Mouse (Mus musculus): ENCODE measurements around the gene Ntn1.

Gene Ntn1

GRCm38 (mm10) chr11:68197471-68197870, 203.2 kb downstream of the Ntn1 start:
- no peak for DNase-seq (ENCODE audit: extremely low spot score, low read depth, low spot score)

GRCm38 (mm10) chr11:68196566-68196965, 204.1 kb downstream of the Ntn1 start:
- no peak for DNase-seq (ENCODE audit: extremely low spot score, low read depth, low spot score)

DNA sequence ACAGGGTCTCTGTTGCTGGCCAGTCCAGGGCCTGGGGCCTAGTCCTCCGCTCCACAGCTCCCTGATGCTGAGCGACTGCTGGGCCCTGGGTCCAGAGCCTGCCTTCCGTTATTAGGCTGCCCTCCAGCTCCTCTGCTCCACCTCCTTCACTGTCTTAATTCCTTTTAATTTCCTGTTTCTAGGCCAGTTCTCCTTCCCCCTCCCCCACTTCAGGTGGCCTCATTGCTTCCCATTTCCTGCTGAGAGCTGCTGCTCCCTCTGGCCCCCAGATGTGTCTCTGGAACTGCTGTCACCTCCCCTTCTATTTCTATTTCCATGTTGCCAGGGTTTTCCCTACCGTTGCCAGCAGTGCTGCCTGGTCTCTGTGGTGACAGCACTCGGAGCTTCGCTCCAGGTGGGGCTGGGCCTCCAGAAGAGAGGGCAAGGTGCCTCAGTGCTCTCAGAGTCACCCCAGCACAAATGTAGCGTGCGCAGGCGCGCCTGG, 204.9 kb downstream of the Ntn1 start:
- DNase-seq (ENCODE audit: extremely low spot score, low read depth, low spot score) = no peak

DNA sequence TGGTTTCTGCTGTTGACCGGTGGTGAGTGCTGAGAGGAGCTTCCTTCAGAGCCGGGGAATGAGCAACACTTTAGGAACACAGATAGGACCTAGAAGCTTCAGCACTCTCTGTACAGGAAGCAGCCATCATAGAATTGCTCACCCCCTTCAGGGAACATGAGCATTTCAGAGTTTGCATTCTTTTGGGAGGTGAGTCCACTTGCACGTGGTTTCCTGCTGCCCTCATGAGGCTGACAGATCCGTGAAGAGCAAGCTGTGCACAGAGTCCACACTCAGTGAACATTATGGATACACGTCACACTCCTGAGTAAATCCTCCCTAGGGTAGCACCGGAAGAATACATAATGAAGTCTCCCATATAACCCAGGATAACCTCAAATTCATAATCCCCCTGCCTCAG, 205.5 kb downstream of the Ntn1 start:
- no peak for DNase-seq (ENCODE audit: extremely low spot score, low read depth, low spot score)

- no peak for DNase-seq (ENCODE audit: extremely low spot score, low read depth, low spot score)
Measured at GRCm38 (mm10) chr11:68190849-68191248, 209.8 kb downstream of the Ntn1 start.

DNA sequence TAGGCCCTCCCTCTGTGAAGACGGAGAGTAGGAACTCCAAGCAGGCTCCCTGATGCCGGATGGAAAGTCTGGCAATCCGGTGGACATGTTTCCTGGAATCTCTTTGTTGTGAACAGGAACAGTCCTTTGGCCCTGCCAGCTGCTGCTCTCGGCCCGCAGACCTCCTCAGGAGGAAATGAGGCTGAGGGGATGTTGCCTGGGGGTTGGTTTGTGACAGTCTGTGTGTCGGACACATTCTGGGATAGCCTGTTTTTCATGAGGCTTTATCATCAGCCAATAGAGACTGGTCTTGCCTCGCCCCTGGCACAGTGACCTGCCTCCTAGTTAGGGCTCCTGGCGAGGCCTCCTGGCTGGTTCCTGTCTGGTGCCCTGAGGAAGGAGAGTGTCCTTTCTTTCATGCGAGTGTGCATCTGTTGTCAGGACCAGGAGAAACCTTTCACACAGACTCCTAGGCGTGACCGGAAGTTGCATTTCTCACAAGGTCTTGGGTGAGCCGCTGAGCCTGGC, 211.9 kb downstream of the Ntn1 start:
- DNase-seq (ENCODE audit: extremely low spot score, low read depth, low spot score) = no peak

DNA sequence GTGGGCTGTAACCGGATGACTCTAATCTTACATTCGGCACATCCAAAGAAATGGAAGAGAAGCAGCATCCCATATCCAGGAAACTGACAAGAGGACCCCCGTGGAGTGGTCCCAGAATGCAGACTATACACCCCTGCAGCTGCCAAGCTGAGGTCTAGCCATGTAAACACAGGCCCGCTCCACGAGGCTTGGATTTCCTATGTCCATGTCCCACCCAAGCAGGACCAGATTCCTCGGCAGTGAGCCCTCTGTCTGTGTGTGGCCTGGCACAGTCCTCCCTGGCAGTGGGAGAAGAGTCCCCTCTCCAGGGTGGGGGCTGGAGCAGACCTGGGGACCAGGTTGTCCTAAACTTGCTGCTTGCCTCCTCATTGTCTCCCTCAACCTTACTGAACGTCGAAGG, 213.4 kb downstream of the Ntn1 start:
- DNase-seq (ENCODE audit: extremely low spot score, low read depth, low spot score) = no peak

DNA sequence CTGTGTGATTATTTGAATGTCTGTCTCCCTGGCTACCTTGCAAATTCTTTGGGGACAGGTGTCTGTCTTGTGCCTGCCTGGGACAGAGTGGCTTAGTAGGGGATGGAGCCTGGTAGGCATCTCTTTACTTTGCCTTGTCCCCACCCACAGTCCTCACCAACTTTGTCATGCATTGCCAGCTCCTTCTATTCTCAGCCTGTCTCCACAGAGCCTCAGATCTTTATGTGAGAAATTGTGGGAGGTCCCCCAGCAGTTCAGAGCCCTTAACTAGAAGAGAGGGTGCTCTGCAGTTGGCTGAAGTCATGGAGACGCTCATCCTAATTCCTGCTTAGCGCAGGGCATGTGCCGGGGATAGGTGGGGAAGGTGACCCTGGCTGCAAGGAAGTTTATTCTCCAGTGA, 215.0 kb downstream of the Ntn1 start:
- DNase-seq (ENCODE audit: extremely low spot score, low read depth, low spot score) = no peak

GRCm38 (mm10) chr11:68177415-68177814, 223.2 kb downstream of the Ntn1 start:
- DNase-seq (ENCODE audit: extremely low spot score, low read depth, low spot score) = no peak

DNA sequence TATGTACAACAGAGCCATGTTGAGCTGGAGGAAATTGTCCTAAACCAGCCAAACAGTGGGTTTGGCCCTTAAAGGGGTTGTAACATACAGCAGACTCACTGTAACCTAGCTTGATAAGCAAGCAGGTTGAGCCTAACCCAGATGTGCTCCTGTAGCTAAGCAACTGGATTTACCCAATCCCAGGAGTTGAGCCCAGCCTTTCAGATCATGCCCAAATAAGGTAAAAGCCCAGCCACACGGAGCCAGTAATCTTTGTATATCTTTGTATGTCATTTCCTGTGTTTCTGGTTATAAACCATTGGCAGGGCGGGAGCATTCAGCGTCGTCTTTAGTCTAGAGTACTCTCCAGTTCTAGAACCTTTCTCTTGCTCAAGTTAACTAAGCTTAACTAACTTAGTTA, 224.1 kb downstream of the Ntn1 start:
- DNase-seq (ENCODE audit: extremely low spot score, low read depth, low spot score) = no peak

- no peak for DNase-seq (ENCODE audit: extremely low spot score, low read depth, low spot score)
Measured at GRCm38 (mm10) chr11:68172648-68173045, 228.0 kb downstream of the Ntn1 start.

GRCm38 (mm10) chr11:68171973-68172647, 228.5 kb downstream of the Ntn1 start:
- no peak for DNase-seq (ENCODE audit: extremely low spot score, low read depth, low spot score)

DNA sequence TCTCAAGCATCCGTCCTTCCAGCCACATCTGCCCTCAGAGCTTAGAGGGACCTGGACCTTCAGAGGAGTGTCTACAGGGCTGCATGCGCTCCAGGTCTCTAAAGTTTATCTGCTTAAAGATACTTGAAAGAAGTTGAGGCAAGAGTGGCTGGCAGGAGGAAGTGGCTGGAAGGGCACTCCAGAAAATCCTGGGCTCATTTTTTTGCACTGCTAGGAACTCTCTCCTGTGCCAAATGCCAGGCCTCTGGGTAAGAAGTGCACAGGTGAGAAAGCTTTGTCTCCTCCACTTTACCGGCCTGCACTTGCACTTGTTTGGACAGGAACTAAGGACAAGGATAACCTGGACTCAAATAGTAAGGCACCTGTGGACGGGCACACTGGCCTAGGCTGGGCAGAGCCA, 232.2 kb downstream of the Ntn1 start:
- DNase-seq (ENCODE audit: extremely low spot score, low read depth, low spot score) = no peak

DNA sequence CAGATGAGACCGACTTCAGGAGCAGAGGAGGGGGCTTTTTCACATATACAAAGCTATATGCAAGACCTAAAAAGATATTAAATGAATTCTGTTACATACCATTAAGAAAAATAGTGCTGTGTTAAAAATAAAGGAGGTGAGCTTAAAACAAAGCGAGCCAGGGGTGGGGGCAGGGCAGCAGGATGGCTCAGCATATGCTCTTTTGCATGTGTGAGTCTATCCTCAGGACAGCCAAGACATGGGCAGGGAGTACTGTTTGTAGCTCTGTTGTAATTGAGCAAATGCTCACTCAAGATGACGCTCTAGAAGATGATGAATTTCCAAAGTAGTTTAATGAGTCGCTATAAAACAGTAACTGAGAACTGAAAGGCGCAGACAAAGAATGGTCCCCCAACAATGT, 236.2 kb downstream of the Ntn1 start:
- DNase-seq (ENCODE audit: extremely low spot score, low read depth, low spot score) = no peak

DNA sequence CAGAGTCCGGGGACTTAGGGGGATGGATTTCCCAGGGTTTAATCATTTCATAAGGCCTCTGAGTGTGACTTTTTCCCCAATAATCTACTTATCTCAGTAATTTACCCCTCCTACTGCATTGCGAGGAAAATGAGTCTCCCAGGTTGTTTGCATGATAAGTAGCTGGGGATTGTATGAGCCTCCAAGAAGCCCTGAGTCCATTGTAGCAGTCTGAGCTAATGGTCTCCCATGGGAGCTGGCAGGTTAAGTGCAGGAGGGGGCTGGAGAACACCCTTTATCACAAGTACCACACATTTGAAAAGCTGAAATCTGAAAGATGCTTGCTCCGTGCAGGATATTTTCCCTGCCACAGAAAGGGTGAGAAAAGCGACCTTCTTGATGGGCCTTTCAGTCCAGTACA, 240.8 kb downstream of the Ntn1 start:
- no peak for DNase-seq (ENCODE audit: extremely low spot score, low read depth, low spot score)

Measured in hindlimb bud, embryonic 11.5 days (tissue).